Mouse (Mus musculus): ENCODE results near the gene B4galt3.

DNA sequence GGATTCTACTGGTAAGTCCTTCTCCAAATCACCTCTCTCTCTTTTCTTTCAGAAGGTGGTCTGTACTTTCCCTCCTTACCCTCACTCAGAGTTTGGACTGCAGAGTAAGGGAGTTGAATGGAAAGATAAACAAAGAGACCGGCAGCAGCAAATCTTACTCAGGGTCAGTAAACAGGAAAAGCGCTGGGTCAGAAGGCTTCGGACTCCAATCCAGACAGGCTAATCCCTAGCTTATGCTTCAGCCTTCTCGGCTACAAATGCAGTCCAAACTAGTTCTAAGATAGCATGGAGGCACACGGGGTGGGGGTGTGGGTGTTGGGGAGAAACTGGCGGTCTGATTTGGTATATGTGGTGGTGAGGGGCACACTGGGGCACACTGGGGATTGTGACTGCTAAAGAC, 32.7 kb upstream of the B4galt3 start:
- TF ChIP-seq CTCF (IDR thresholded peaks at IDR 0.05; ENCODE audit: insufficient read depth, low read length): no peak
- no peak for TF ChIP-seq POLR2A (IDR thresholded peaks at IDR 0.05; ENCODE audit: borderline replicate concordance, extremely low read depth, low read depth, low read length)

All from lung, adult 2 months (tissue).